Mouse (Mus musculus) urinary bladder, postnatal 14 days (tissue): ENCODE results near the gene Ift46.
"Not testable (repeated sequence)": the region's sequence is repeated elsewhere in the genome, so short reads cannot be mapped to it uniquely, and the experiment has no call there.

Experiments used
- DNase-seq: peaks from one replicate; pipeline ENCODE4 v3.0.0; 2021; ENCODE audit warnings: low spot score

Gene Ift46

DNA sequence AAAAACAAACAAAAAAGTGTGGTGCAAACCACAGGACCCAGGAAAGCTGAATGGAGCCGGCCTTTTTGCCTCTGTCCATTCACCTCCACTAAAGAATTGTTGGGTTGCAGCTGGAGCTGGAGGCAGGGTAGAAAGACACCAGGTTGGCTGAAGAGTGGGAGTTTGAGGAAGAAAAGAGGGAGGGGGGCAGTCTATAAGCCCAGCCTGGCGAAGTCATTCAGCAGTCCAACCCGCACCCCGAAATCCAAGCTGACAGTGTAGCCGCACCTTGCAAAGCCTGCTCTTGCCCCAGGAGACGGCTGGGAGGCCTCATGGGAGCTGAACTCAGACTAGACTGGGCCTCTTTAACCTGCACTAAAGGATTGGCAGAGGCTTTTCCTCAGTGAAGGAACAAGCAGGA is 31.8 kb upstream of the Ift46 start:
- DNase-seq: no peak

GRCm38 (mm10) chr9:44736301-44736700 is 31.4 kb upstream of the Ift46 start:
- DNase-seq: no peak

GRCm38 (mm10) chr9:44737240-44737949 is 30.3 kb upstream of the Ift46 start:
- DNase-seq: peak; percentile 68

DNA sequence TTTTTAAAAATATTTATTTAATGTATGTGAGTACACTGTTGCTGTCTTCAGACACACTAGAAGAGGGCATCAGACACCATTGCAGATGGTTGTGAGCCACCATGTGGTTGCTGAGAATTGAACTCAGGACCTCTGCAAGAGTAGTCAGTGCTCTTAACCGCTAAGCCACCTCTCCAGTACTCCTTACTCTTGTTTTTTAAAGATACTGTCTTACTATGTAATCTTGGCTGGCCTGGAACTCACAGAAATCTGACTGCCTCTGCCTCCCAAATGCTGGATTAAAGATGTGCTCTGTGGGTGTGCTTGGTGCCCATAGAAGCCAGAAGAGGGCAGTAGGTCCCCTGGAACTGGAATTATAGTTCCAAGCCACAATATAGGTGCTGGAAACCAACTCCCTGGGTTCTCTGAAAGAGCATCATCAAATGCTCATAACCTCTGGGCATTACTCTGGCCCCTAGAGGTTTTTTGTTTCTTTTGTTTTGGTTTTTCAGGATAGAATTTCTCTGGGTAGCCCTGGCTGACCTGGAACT is 27.0 kb upstream of the Ift46 start:
- DNase-seq: no peak

- DNase-seq: no peak
These were observed 22.3 kb upstream of the Ift46 start for GRCm38 (mm10) chr9:44745371-44745770.

DNA sequence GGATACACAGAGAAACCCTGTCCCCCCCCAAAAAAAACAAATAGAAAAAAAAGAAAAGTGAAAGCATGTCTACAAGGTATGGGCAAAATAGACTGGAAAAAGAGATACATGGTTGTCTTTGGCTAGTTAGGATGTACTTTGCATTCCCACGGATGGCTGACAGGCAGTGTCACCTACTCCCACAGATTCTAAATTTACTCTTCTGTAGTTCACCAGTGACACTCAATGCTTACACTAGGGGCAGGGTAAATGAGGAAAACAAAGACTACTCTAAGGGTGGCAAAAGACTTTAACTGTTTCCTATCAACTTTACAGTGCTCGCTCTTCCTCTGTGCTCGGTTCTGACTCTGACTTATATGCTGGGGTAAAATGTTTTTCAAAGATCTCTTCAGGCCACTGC is 21.0 kb upstream of the Ift46 start:
- no peak for DNase-seq

DNA sequence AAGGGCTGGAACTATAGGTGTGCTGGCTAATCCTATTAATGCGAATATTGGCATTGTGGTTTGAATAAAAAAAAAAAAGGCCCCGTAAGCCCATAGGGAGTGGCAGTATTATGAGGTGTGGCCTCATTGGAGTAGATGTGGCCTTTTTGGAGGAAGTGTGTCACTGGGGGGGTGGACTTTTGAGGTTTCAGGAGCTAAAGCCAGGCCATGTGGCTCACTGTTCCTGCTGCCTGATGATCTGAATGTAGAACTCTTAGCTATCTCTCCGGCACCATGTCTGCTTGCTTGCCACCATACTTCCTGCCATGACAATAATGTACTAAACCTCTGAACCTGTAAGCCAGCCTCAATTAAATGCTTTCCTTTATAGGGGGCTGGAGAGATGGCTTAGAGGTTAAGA is 20.4 kb upstream of the Ift46 start:
- no peak for DNase-seq

DNA sequence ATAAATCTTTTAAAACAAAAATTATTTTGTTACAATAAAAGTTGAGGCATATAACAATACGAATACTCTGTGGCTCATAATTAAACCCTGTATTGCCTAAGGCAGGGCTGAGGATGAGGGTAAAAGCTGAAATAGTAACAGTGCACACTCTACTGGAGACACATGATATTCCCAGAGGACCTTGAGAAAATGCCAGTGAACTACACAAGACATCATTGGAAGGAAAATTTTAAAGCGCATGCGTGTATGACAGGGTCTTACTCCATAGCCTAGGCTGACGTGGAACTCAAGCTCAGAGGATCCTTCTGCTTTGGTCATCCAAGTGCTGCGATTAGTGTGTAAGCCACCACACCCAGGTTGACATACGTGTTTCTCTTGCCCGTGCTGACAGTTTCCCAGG is 19.2 kb upstream of the Ift46 start:
- DNase-seq: no peak

DNA sequence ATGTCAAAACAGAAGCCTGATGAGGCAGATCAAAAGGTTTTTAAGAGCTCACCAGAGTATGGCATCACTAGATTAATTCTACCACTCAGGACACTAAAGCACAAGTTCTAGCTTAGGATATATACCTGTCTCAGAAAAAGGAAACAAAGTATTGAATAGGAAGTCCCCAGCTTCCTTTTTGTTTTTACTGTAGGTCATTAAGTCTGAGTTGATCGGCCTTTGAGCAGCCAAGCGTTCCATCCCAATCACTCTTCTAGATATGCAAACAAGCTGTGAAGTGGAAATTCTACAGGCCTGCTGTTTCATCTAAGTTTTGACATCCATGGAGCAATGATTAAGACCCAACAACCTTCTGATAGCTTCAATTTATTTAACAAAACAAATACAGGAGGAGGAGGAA is 6.8 kb upstream of the Ift46 start:
- no peak for DNase-seq

DNA sequence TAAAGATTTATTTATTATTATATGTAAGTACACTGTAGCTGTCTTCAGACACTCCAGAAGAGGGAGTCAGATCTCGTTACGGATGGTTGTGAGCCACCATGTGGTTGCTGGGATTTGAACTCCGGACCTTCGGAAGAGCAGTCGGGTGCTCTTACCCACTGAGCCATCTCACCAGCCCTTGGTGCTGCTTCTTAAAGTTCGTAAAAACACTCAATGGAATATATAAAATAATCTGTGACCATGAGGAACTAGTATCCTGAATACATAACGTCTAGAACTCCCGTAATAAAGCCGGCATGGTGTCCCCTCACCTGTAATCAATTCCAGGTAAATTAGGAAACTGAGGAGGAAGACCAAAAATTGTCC is 304 bp downstream of the Ift46 start:
- DNase-seq: not testable (repeated sequence)

GRCm38 (mm10) chr9:44771376-44771775 is 3.7 kb downstream of the Ift46 start:
- DNase-seq: no peak

GRCm38 (mm10) chr9:44772392-44772749 is 4.7 kb downstream of the Ift46 start:
- DNase-seq: no peak

GRCm38 (mm10) chr9:44772750-44773651 is 5.3 kb downstream of the Ift46 start:
- DNase-seq: peak; percentile 94

DNA sequence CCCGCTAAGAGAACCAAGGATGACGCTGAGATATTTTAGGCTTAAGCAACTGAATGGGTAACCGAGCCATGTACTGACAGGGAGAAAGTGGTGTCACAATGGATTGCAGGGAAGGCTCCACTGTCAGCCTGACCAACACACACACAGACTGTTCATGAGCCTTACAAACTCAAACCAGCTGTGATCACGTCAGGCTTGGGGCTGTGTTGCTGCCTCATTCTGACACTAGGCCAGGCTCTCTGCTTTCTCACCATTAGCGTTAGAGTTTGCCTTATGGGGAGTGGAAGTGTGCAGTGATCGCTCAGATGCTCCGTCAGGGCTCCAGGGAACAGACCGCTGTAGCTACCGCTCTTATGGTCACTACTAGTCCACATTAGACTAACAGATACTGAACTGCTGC is 25.1 kb downstream of the Ift46 start:
- no peak for DNase-seq

- no peak for DNase-seq
These were observed 30.6 kb downstream of the Ift46 start for GRCm38 (mm10) chr9:44798298-44798697.

GRCm38 (mm10) chr9:44799102-44799957 is 31.6 kb downstream of the Ift46 start, which contains the start of gene Tmem25:
TSS of gene Tmem25 (minus strand) at chr9:44799307.
- peak; percentile 90 for DNase-seq

GRCm38 (mm10) chr9:44799958-44800324 is 32.2 kb downstream of the Ift46 start:
- no peak for DNase-seq

DNA sequence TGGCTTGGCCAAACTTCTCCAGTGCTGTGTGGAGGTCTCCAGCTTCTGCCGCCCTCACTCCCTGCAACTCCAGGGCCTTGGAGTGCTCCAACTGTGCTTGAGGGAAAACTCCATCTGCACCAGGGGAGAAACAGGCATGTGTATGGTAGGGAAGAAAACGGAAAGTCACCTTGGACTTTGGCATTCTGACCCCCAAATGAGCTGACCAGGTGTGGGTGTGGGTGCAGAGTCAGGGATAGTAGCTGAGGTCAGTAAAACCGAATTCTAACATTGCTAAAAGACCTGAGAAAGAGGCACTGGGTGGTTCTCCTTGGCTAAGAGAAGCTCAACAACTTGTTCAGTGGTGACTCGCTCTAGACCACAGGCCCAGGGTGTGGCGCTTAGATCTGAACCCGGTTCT is 34.0 kb downstream of the Ift46 start:
- DNase-seq: no peak

DNA sequence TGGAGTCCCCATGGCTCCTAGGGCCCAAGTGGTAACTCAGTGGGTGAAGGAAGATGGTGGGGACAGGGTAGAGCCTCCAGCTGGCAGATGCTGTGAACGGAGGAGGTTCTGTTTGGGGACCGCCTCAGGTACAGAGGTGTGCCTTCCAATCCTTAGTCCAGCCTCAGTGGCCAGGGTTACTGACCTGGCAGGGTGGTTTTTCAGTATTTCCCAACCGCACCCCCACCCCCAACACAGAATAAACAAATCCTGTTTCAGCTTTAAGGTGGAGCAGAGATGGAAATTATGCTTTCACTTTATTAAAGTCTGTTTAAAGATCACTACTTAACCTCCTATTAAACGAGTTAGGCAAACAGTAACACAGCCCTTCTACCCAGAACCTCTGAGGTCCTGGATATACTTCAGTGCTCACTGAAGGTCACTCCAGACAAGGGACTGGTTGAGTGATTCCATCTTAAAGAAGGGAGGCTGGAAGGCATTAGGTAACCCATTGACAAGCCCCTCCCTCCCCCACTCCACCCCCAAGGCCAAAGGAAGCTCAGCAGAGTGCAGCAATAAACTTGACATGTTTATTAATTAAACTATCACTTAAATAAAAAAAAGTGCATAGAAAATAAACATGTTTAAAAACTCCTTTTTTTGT is 35.2 kb downstream of the Ift46 start, which contains the start of gene Ttc36:
Gene Ttc36, minus strand, starts transcription at position 265 of the 643 bp plus-strand sequence.
- no peak for DNase-seq

DNA sequence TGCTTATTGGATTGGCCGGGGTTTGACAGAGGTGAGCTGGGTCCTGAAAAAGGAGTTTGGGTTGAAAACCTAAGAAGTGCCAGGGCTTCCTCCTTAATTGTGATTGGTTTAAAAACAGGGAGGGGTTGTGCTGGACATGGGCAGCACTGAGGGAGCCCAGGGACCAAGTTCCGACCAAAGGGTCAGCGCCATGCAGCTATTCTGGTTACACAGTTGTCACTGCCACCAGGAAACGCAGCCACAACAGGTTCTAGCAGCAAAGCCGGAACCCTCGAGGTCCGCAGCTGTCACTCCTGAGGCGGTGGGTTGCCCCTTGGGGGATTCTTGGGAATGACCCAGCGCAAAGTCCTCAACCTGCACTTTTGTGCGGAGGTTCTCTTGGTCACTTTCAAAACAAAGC is 37.0 kb downstream of the Ift46 start:
- DNase-seq: no peak

DNA sequence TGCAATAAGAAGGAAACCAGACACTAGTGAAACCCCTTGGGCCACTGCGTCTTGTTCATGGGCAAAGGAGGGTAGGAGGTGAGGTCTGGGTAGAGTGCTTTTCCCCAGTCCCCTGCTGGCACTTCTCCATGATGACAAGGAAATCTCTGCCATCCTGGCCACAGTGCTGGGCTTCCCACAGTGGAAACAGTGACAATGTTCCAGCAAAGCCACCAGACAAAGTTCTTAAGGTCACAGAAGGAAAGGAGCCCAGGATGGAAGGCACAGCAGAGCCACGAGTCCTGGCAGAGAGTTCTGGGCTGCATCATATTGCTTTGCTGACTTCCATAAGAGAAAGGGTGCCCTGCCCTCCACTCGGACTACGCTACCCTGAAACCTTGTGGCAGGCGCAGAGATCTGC is 37.8 kb downstream of the Ift46 start:
- no peak for DNase-seq

- no peak for DNase-seq
These were observed 39.4 kb downstream of the Ift46 start for GRCm38 (mm10) chr9:44807141-44807540.
